Comparison of ENCODE assay signal across 8 mouse cellular contexts in genomic region chr10:117418668-117419237, GRCm38 (mm10). TPM values are rescaled to one million over a fixed set of nuclear protein-coding genes. Genes with fewer than 3 reads are reported as not detected.
A peak's percentile ranks its signal among the peaks of the same experiment; 100 is the strongest.
DNase-seq lines count a peak whose midpoint lies in the region; ATAC-seq lines count a peak whose summit lies in the region.

No protein-coding gene starts in this region.

- peak overlapping the region; percentile 36 for H3K4me3 ChIP-seq in forebrain, embryonic 16.5 days (replicated peaks; ENCODE audit: low read length)
- peak overlapping the region; percentile 55 for H3K4me3 ChIP-seq in liver, embryonic 16.5 days (ENCODE audit: low read depth, low read length)

- peak; percentile 19 for ATAC-seq in forebrain, embryonic 16.5 days
- peak; percentile 30 for ATAC-seq in liver, embryonic 16.5 days (ENCODE audit: low read depth)

- peak overlapping the region; percentile 52 for H3K4me2 ChIP-seq in forebrain, embryonic 16.5 days (ENCODE audit: low read length)
- H3K4me2 ChIP-seq in liver, embryonic 16.5 days (ENCODE audit: low read depth, low read length): peak overlapping the region; percentile 67

- 47% methylated on average over 24 of the region's 24 CpGs for WGBS in forebrain, embryonic 16.5 days
- WGBS in liver, embryonic 16.5 days (ENCODE audit: insufficient replicate concordance): 33% methylated on average over 24 of the region's 24 CpGs

- H3K27me3 ChIP-seq in forebrain, embryonic 16.5 days (replicated peaks; ENCODE audit: control insufficient read depth, insufficient read depth, low read length): no peaks in the 10 kb centered on the region
- no peaks in the 10 kb centered on the region for H3K27me3 ChIP-seq in liver, embryonic 16.5 days (ENCODE audit: control insufficient read depth, insufficient read depth, low read depth, low read length)

- H3K36me3 ChIP-seq in forebrain, embryonic 16.5 days (ENCODE audit: control insufficient read depth, insufficient read depth): no peaks in the 10 kb centered on the region
- H3K36me3 ChIP-seq in liver, embryonic 16.5 days (ENCODE audit: control insufficient read depth, insufficient read depth): no peaks in the 10 kb centered on the region

- peak; percentile 83 for DNase-seq in heart, adult 11 months
- no peak for DNase-seq in heart, adult 18-20 months
- DNase-seq in ES-CJ7 (ENCODE audit: low read depth, low spot score): peak; percentile 48
- no peak for DNase-seq in T-cell, adult 2 months (ENCODE audit: low spot score)
- no peak for DNase-seq in natural killer cell, adult 2 months (ENCODE audit: low spot score in 2 of 2)
- DNase-seq in cerebellum, postnatal 36 days: no peak

- H3K9ac ChIP-seq in forebrain, embryonic 16.5 days (replicated peaks; ENCODE audit: low read depth, low read length): no peak overlapping the region
- peak overlapping the region; percentile 28; the same call in 1 of the 2 replicates for H3K9ac ChIP-seq in liver, embryonic 16.5 days (ENCODE audit: low read depth, low read length)

- H3K9me3 ChIP-seq in forebrain, embryonic 16.5 days (ENCODE audit: control insufficient read depth, low read length): no peaks in the 10 kb centered on the region
- H3K9me3 ChIP-seq in liver, embryonic 16.5 days (replicated peaks; ENCODE audit: control insufficient read depth, low read length): no peaks in the 10 kb centered on the region

- H3K4me1 ChIP-seq in forebrain, embryonic 16.5 days (replicated peaks; ENCODE audit: control insufficient read depth, insufficient read depth, low read length): peaks cover 12% of the 10 kb centered on the region
- peaks cover 11% of the 10 kb centered on the region for H3K4me1 ChIP-seq in liver, embryonic 16.5 days (ENCODE audit: control insufficient read depth, low read depth, low read length)

- peak overlapping the region; percentile 26; the same call in 1 of the 2 replicates for H3K27ac ChIP-seq in forebrain, embryonic 16.5 days (ENCODE audit: low read length)
- H3K27ac ChIP-seq in liver, embryonic 16.5 days (ENCODE audit: low read length): no peak overlapping the region

RNA-seq across cellular contexts. Expression of gene Cpsf6, which starts 38.9 kb away (rescaled TPM):
- total RNA-seq in heart, adult 18-20 months (2021): 10 to 100 TPM; 31.3 to 34.7 TPM
- 203 and 225 TPM in 2 replicates for polyA plus RNA-seq in forebrain, embryonic 16.5 days (2015; fragmentation: Nextera tagmentation; extraction: Ambion mirVana)
- 49.4 and 50.5 TPM in 2 replicates for polyA plus RNA-seq in liver, embryonic 16.5 days (2015; fragmentation: Nextera tagmentation; extraction: Ambion mirVana)

Comparison
In these comparisons a context has a peak if more than half of its experiments do, and no peak if none do; other contexts are left out.
1. DNase-seq: peak in heart, adult 11 months (single experiment) and ES-CJ7 (single experiment); none in heart, adult 18-20 months (0 of 2), T-cell, adult 2 months (single experiment), natural killer cell, adult 2 months (0 of 2) and cerebellum, postnatal 36 days (0 of 2).